Mouse (Mus musculus) brain, adult 2 months (tissue): ENCODE measurements at regions not wholly inside any gene's neighbourhood (a gene's known extent, or its start where the extent isn't known, plus 50 kb on each side); places are given as distances from the start of the nearest gene placed in this dataset.

Source experiments
- DNase-seq: peaks from one replicate; pipeline ENCODE4 v3.0.0; 2011; ENCODE audit warnings: low read depth, low spot score

DNA sequence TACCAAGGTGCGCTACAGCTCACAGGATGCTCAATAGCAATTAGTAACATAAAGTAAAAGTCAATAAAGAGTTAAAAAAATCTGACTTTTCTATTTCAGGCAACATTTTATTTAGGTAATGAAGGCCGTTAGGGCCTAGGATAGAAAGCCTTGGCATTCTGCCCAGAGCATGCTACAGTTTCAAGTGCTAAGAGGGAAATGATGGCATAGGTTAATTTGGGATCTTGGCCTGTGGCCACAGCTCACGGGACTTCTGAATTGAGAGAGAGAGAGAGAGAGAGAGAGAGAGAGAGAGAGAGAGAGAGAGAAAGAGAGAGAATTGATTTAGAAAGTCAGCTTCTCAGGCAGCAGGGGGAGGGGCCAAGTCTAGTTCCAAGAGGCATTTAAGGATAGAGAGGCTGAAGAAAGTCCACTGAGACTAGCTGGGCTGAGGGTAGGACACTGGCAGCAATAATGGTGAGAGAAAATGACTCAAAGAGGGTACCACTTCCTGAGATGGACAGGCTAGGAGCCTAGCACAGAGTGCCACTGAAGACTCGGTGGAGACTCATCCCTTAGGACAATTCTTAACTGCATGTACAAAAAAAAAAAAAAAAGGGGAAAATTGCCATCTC is 52.6 kb upstream of the Klf14 start:
- DNase-seq, result peak; percentile 71

DNA sequence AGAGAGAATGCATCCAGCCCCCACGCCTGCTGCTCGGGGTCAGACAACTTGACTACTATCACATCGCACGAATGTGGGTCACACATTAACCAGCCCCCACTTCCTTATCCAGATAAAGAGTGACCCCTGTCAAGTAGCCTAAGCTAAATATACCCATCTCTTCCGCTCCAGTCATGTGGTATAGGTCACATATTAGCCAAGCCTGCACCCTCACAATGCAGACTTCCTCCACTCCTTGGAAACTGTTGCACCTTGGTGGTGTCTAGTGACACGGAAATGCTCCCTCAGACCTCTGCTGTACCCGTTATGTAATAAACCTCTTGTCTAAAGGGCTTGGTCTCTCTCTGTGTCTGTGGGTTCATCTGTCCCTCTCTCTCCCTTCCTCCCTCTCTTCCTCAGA is 57.7 kb upstream of the Klf14 start:
- no peak for DNase-seq

DNA sequence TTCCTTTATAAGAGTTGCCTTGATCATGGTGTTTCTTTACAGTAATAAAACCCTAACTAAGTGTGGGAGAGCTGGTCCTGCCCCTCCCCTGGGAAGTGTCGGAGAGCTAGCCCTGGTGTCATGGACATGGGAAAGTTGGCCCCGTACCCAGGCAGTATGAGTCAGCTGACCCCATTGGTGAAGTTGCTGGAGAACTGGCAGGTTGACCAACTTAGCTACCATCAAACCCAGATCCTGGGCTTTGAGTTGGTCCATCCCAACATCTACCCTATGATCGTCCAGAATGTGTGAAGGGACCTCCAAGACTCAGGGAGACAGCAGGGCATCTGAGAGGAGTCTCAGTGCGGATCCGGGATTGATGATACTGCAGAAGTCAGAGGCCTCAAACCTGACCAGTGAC is 62.9 kb upstream of the Klf14 start:
- DNase-seq, result no peak

GRCm38 (mm10) chr6:31029777-31030176 is 70.9 kb upstream of the Klf14 start:
- DNase-seq, result peak; percentile 90

- DNase-seq, result no peak
These were observed 72.1 kb upstream of the Klf14 start for GRCm38 (mm10) chr6:31031022-31031421.

- DNase-seq, result no peak
These were observed 73.3 kb upstream of the Klf14 start for GRCm38 (mm10) chr6:31032147-31032546.

DNA sequence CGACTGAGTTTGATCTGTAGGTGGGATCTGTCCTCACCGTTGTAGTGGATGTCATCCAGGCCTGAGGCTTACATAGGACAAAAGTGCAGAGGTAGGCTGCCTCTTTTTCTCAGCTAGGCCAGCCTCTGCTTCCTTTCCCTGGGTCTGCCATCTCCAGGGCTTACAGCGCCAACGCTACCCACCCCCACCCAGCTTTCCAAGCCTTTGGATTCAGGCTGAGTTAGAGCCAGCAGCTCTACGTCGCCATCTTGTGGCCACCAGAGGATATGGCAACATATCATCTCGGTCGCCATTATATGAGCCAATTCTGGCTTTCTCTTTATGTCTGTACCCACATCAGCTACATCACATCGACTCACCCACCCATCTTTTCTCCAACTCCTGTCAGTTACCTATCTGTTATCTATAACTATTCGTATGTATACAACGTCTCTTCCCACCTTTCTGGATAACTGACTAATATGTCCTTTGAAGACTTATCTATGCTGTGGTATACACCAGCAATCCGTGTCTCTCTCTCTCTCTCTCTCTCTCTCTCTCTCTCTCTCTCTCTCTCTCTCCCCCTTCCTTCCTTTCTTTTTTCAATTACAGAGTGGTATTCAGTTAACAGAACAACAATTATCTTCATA is 74.2 kb upstream of the Klf14 start:
- DNase-seq, result peak; percentile 87

DNA sequence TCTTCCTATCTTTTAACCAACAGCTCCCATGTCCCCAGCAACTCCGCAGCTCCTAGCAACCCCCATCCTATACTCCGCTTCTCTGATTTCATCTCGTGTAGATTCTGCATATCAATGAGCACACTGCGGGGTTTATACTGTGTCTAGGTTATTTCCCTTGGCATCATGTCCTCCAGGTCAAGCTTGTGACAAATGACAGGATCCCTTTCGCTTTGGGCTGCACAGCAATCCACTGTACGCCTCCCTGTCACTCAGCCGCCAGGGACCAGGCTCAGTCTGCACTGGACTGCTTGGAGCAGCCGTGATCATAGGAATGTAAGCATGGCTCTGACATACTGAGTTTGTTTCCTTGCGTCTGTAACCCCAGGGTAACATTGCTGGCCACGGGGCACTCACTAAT is 75.9 kb upstream of the Klf14 start:
- DNase-seq, result no peak

- DNase-seq, result no peak
These were observed 79.0 kb upstream of the Klf14 start for GRCm38 (mm10) chr6:31037801-31038395.

GRCm38 (mm10) chr6:31038445-31038844 is 79.6 kb upstream of the Klf14 start:
- DNase-seq, result peak; percentile 85

GRCm38 (mm10) chr6:31039485-31039884 is 80.6 kb upstream of the Klf14 start:
- DNase-seq, result no peak

GRCm38 (mm10) chr6:31040783-31041182 is 81.9 kb upstream of the Klf14 start:
- no peak for DNase-seq

- peak; percentile 2 for DNase-seq
These were observed 84.5 kb upstream of the Klf14 start for GRCm38 (mm10) chr6:31043368-31043767.

- DNase-seq, result peak; percentile 2
These were observed 85.0 kb upstream of the Klf14 start for GRCm38 (mm10) chr6:31043919-31044318.

DNA sequence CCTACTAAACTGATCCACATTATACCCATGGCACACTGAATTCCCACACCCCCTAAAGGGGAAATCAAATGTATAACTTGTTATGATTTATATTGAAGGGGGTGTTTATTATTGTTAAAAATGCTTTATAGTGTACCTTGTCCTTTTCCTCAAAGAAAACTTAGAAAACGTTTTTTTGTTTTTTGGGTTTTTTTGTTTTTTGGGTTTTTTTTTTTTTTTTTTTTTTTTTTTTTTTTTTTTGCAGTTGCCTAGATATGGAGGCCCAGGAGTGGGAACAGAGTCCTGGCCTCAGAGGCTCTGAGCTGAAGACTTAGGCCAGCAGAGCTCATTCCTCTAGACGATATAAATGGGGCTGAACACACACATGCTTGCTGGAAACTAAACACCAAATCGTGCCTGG is 87.3 kb upstream of the Klf14 start:
- no peak for DNase-seq

- DNase-seq, result peak; percentile 57
These were observed 90.2 kb upstream of the Klf14 start for GRCm38 (mm10) chr6:31048920-31049576.

DNA sequence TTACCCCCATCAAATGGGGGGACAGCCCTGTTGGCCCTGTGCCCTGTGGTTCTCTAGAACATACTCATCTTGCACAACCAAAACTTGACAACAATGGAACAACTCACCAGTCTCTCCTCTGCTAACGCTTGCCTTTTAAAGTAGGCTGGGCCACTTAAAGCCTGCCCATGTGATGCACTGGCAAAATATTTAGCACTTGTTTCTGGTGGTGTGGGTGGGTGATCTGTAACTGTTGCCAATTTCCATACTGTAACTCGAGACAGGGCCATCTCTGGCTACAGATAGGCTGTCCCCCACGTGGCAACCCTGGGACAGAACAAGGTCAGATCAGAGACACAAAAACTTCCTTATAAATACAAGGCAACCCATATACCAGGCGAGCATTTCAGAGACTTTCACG is 92.0 kb upstream of the Klf14 start:
- DNase-seq, result no peak

DNA sequence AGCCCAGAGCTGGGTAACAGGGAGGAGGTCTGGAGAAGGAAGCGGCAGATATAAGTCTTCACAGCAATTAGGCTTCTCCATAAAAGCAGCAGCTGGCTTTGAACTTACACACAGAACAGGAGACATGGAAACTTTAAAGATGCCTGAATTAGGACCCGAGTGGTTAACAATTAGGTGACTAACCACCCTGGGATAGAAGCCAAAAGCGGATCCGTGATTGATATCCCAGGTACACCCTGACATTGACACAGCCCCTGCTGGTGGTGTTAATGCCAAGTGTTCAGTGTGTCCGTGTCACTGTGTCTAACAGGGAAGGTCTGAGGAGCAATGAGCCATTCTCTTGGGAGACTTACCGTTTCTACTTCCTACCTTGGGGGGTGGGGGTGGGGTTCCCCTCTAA is 92.9 kb upstream of the Klf14 start:
- no peak for DNase-seq

DNA sequence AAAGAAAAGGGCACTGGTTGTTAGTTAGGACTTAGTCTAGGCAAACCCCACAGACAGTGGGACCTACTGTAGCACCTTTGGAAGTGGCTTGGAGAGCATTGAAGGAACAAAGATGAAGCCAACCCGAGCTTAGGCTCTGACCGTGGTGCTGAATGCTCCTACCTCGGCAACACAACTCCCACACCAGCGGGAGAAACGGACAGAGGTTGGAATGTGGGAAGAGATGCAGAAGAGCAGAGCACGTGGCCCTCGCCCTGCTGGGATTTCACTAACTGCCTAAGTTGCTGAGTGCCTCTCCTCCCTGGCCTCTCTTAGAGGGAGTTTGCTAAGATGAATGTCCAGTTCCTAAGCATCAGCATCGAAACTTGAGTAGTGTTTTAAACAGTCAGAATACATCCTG is 94.1 kb upstream of the Klf14 start:
- no peak for DNase-seq

GRCm38 (mm10) chr6:31056786-31057566 is 98.1 kb upstream of the Klf14 start:
- peak; percentile 52 for DNase-seq

- DNase-seq, result no peak
These were observed 99.4 kb upstream of the Klf14 start for GRCm38 (mm10) chr6:31058299-31058698.

- no peak for DNase-seq
These were observed 100.1 kb upstream of the Klf14 start for GRCm38 (mm10) chr6:31058961-31059360.
